22 mouse cellular contexts compared by ENCODE assay signal in the genomic region with DNA sequence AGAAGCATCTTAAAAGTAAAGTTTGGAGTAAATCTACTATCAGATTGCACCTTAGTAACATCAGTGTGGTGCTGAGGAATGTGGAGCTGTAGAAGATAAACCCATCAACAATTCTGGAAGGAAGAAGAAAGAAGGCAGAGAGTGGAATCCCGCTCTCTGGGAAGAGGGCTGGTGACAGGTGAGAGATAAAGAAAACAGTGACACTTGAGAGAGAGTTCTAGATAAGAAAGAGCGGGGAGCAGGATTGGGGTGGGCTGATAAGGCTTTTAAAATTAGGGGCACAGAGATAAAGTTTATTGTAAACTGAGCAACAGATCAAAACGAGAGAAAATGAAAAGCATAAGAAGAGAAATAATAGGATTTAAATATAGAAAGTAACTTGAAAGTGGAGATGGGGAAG. TPM values are rescaled to one million over a fixed set of nuclear protein-coding genes. Genes with fewer than 3 reads are reported as not detected.
DNase-seq lines count a peak whose midpoint lies in the region; ATAC-seq and TF ChIP-seq lines count a peak whose summit lies in the region.
"Had no signal": no experiment of that assay in that cellular context is flagged by ENCODE, and none has a peak within 500 bp of the region (broad histone marks: within the 10 kb centered on the region; RNA-seq: fewer than 3 reads in every experiment).

No protein-coding gene starts in this region.

- TF ChIP-seq EP300 in liver, postnatal 0 days (IDR thresholded peaks at IDR 0.05; ENCODE audit: low read depth): no peak
- no peak for TF ChIP-seq EP300 in liver, embryonic 14.5 days (IDR thresholded peaks at IDR 0.05; ENCODE audit: low read depth)

- no peak for ATAC-seq in heart, embryonic 11.5 days (replicated peaks; ENCODE audit: insufficient number of reproducible peaks, low FRiP score, low TSS enrichment)
- ATAC-seq in heart, embryonic 15.5 days (replicated peaks; ENCODE audit: insufficient number of reproducible peaks, insufficient read depth, low FRiP score, low read depth): no peak
- peak; percentile 51 for ATAC-seq in liver, embryonic 12.5 days
- no peak for ATAC-seq in liver, postnatal 0 days
- peak; percentile 53; the same call in 1 of the 2 replicates for ATAC-seq in liver, embryonic 14.5 days (ENCODE audit: insufficient read depth)
- ATAC-seq: forebrain, embryonic 13.5 days; forebrain, postnatal 0 days; intestine, embryonic 15.5 days had no signal

- H3K4me3 ChIP-seq in heart, embryonic 11.5 days (ENCODE audit: low read depth, low read length): no peak overlapping the region
- H3K4me3 ChIP-seq in heart, embryonic 15.5 days: no peak overlapping the region
- no peak overlapping the region for H3K4me3 ChIP-seq in liver, embryonic 12.5 days
- no peak overlapping the region for H3K4me3 ChIP-seq in liver, postnatal 0 days (ENCODE audit: low read depth, low read length)
- no peak overlapping the region for H3K4me3 ChIP-seq in liver, embryonic 14.5 days (ENCODE audit: insufficient read depth in 1 of 2, low read depth in 2 of 2, low read length in 2 of 2)
- H3K4me3 ChIP-seq: embryonic facial prominence, embryonic 10.5 days; forebrain, embryonic 13.5 days; gastrocnemius, adult 2 months; hindbrain, embryonic 10.5 days; intestine, embryonic 15.5 days had no signal

- H3K9me3 ChIP-seq in heart, embryonic 11.5 days (replicated peaks; ENCODE audit: control insufficient read depth, low read length): no peaks in the 10 kb centered on the region
- no peaks in the 10 kb centered on the region for H3K9me3 ChIP-seq in heart, embryonic 15.5 days (replicated peaks)
- H3K9me3 ChIP-seq in liver, embryonic 12.5 days (replicated peaks): no peaks in the 10 kb centered on the region
- H3K9me3 ChIP-seq in liver, postnatal 0 days (ENCODE audit: low read length): no peaks in the 10 kb centered on the region
- no peaks in the 10 kb centered on the region for H3K9me3 ChIP-seq in liver, embryonic 14.5 days (ENCODE audit: control insufficient read depth, low read length)
- H3K9me3 ChIP-seq: embryonic facial prominence, embryonic 10.5 days; forebrain, embryonic 13.5 days; hindbrain, embryonic 10.5 days; intestine, embryonic 15.5 days had no signal

- no peak for TF ChIP-seq CTCF in liver, postnatal 0 days (IDR thresholded peaks at IDR 0.05; ENCODE audit: low read depth)
- no peak for TF ChIP-seq CTCF in liver, embryonic 14.5 days (IDR thresholded peaks at IDR 0.05; ENCODE audit: low read depth)

- peaks cover 10% of the 10 kb centered on the region for H3K4me1 ChIP-seq in heart, embryonic 11.5 days (ENCODE audit: control insufficient read depth, insufficient read depth, low read length)
- H3K4me1 ChIP-seq in heart, embryonic 15.5 days (replicated peaks): peaks cover 7% of the 10 kb centered on the region
- peaks cover 6% of the 10 kb centered on the region for H3K4me1 ChIP-seq in liver, embryonic 12.5 days
- H3K4me1 ChIP-seq in liver, postnatal 0 days (ENCODE audit: insufficient read depth): no peaks in the 10 kb centered on the region
- 0 out of 4 replicates have a peak, but pooled peaks cover 0 to 3% of the 10 kb centered on the region in 2 experiments for H3K4me1 ChIP-seq in liver, embryonic 14.5 days (replicated peaks; ENCODE audit: control insufficient read depth in 2 of 2, insufficient read depth in 2 of 2, low read length in 1 of 2)
- H3K4me1 ChIP-seq: forebrain, embryonic 13.5 days; hindbrain, embryonic 10.5 days; intestine, embryonic 15.5 days had no signal

- no peak overlapping the region for H3K27ac ChIP-seq in heart, embryonic 11.5 days (ENCODE audit: low read depth, low read length)
- H3K27ac ChIP-seq in heart, embryonic 15.5 days: peak overlapping the region; percentile 43
- no peak overlapping the region for H3K27ac ChIP-seq in liver, embryonic 12.5 days
- no peak overlapping the region for H3K27ac ChIP-seq in liver, postnatal 0 days (ENCODE audit: low read depth)
- H3K27ac ChIP-seq in liver, embryonic 14.5 days: no peak overlapping the region
- H3K27ac ChIP-seq: embryonic facial prominence, embryonic 10.5 days; forebrain, embryonic 13.5 days; gastrocnemius, adult 2 months; hindbrain, embryonic 10.5 days; hindbrain, embryonic 14.5 days; intestine, embryonic 15.5 days had no signal

- H3K36me3 ChIP-seq in heart, embryonic 11.5 days (ENCODE audit: control insufficient read depth, insufficient read depth, low read length): no peaks in the 10 kb centered on the region
- no peaks in the 10 kb centered on the region for H3K36me3 ChIP-seq in heart, embryonic 15.5 days
- no peaks in the 10 kb centered on the region for H3K36me3 ChIP-seq in liver, embryonic 12.5 days
- no peaks in the 10 kb centered on the region for H3K36me3 ChIP-seq in liver, postnatal 0 days (replicated peaks; ENCODE audit: insufficient read depth, low read length)
- H3K36me3 ChIP-seq in liver, embryonic 14.5 days (replicated peaks; ENCODE audit: control insufficient read depth, insufficient read depth, low read depth): no peaks in the 10 kb centered on the region
- H3K36me3 ChIP-seq: embryonic facial prominence, embryonic 10.5 days; hindbrain, embryonic 10.5 days; intestine, embryonic 15.5 days had no signal

- intact Hi-C loops in heart, postnatal 14 days (cut with DNase I): loop anchor here (10.0 kb wide), 1 partner anchor 136 kb away; no protein-coding TSS in a partner anchor

- no peaks in the 10 kb centered on the region for H3K27me3 ChIP-seq in heart, embryonic 11.5 days (ENCODE audit: control insufficient read depth, insufficient read depth, low read length)
- H3K27me3 ChIP-seq in heart, embryonic 15.5 days: no peaks in the 10 kb centered on the region
- H3K27me3 ChIP-seq in liver, embryonic 12.5 days (replicated peaks): no peaks in the 10 kb centered on the region
- H3K27me3 ChIP-seq in liver, postnatal 0 days (ENCODE audit: insufficient read depth, low read length): no peaks in the 10 kb centered on the region
- no peaks in the 10 kb centered on the region for H3K27me3 ChIP-seq in liver, embryonic 14.5 days (ENCODE audit: control insufficient read depth, insufficient read depth, low read length)
- H3K27me3 ChIP-seq: forebrain, embryonic 13.5 days; intestine, embryonic 15.5 days had no signal

- DNase-seq in heart, postnatal 14 days: no peak
- no peak for DNase-seq in heart, adult 8-10 months (ENCODE audit: low spot score)
- DNase-seq in liver, postnatal 0 days: no peak
- no peak for DNase-seq in liver, embryonic 14.5 days (ENCODE audit: low read depth in 3 of 3, low spot score in 3 of 3)
- DNase-seq in kidney, postnatal 10 days: no peak
- DNase-seq: adrenal gland, adult 8-10 months; adrenal gland, postnatal 36 days; cerebellum, adult 2 months; cerebellum, postnatal 10 days; forebrain, postnatal 0 days; gastrocnemius, adult 2 months; gastrocnemius, postnatal 25 days; kidney, adult 18-20 months had no signal

- WGBS in heart, embryonic 11.5 days (ENCODE audit: insufficient replicate concordance): 7% methylated on average over 3 of the region's 3 CpGs
- 17% methylated on average over 3 of the region's 3 CpGs for WGBS in heart, embryonic 15.5 days
- WGBS in liver, embryonic 12.5 days (ENCODE audit: insufficient replicate concordance): 16% methylated on average over 3 of the region's 3 CpGs
- 35% methylated on average over 3 of the region's 3 CpGs for WGBS in liver, postnatal 0 days (ENCODE audit: insufficient replicate concordance)
- 7% methylated on average over 3 of the region's 3 CpGs for WGBS in liver, embryonic 14.5 days (ENCODE audit: insufficient replicate concordance)

- no peak overlapping the region for H3K9ac ChIP-seq in heart, embryonic 11.5 days (ENCODE audit: low read depth, low read length)
- H3K9ac ChIP-seq in heart, embryonic 15.5 days: no peak overlapping the region
- no peak overlapping the region for H3K9ac ChIP-seq in liver, embryonic 12.5 days
- H3K9ac ChIP-seq in liver, postnatal 0 days (replicated peaks): no peak overlapping the region
- H3K9ac ChIP-seq in liver, embryonic 14.5 days (replicated peaks): no peak overlapping the region
- H3K9ac ChIP-seq: forebrain, embryonic 13.5 days; forebrain, postnatal 0 days; hindbrain, embryonic 14.5 days; intestine, embryonic 15.5 days had no signal

- H3K4me2 ChIP-seq in heart, embryonic 11.5 days: peak overlapping the region; percentile 44
- peak overlapping the region; percentile 14; the same call in 1 of the 2 replicates for H3K4me2 ChIP-seq in heart, embryonic 15.5 days
- H3K4me2 ChIP-seq in liver, embryonic 12.5 days: no peak overlapping the region
- no peak overlapping the region for H3K4me2 ChIP-seq in liver, postnatal 0 days (ENCODE audit: low read depth, low read length)
- no peak overlapping the region for H3K4me2 ChIP-seq in liver, embryonic 14.5 days (ENCODE audit: low read depth)
- H3K4me2 ChIP-seq: forebrain, embryonic 13.5 days; hindbrain, embryonic 14.5 days; intestine, embryonic 15.5 days had no signal

RNA-seq across cellular contexts. Expression of gene Bmp5, which starts 6.1 kb away (rescaled TPM):
- polyA plus RNA-seq in heart, embryonic 11.5 days (2014; fragmentation: Nextera tagmentation; extraction: Ambion mirVana): 11.2 and 14.5 TPM in 2 replicates
- 1 to 10 TPM; 1.1 to 1.4 TPM for total RNA-seq in heart, postnatal 14 days (2021)
- 5.4 and 6.4 TPM in 2 replicates for polyA plus RNA-seq in heart, embryonic 15.5 days (2015; fragmentation: Nextera tagmentation; extraction: Ambion mirVana)
- 1 to 10 TPM in 1 of 4 experiments, under 1 TPM in 3; 0.38 to 1.0 (median 0.75) TPM for total RNA-seq in heart, adult 8-10 months (2022)
- polyA plus RNA-seq in liver, embryonic 12.5 days (2016; fragmentation: Nextera tagmentation; extraction: Ambion mirVana): 2.7 and 2.9 TPM in 2 replicates
- 2.4 and 3.0 TPM in 2 replicates for polyA plus RNA-seq in liver, postnatal 0 days (2015; fragmentation: Nextera tagmentation; extraction: Ambion mirVana)
- polyA plus RNA-seq in liver, embryonic 14.5 days (2012; rRNA removed): 0.94 and 1.7 TPM in 2 replicates
- 1.2 and 1.3 TPM in 2 replicates for polyA plus RNA-seq in liver, embryonic 14.5 days (2014; fragmentation: Nextera tagmentation; extraction: Ambion mirVana)
- total RNA-seq: granulocyte monocyte progenitor cell, adult 5-6 weeks had no signal

Comparison
In these comparisons a context has a peak if more than half of its experiments do, and no peak if none do; other contexts are left out.
1. ATAC-seq: peak in liver, embryonic 12.5 days (single experiment) and liver, embryonic 14.5 days (single experiment); none in heart, embryonic 11.5 days (single experiment), heart, embryonic 15.5 days (single experiment) and liver, postnatal 0 days (single experiment).
2. H3K4me2 ChIP-seq: peak in heart, embryonic 11.5 days (single experiment) and heart, embryonic 15.5 days (single experiment); none in liver, embryonic 12.5 days (single experiment), liver, postnatal 0 days (single experiment) and liver, embryonic 14.5 days (single experiment).